26 mouse cellular contexts compared by ENCODE assay signal in genomic region chr10:13288296-13288695, GRCm38 (mm10).
"Had no signal": no experiment of that assay in that cellular context is flagged by ENCODE, and none has a peak within 500 bp of the region (broad histone marks: within the 10 kb centered on the region; RNA-seq: fewer than 3 reads in every experiment).

No protein-coding gene starts in this region.

- H3K9me3 ChIP-seq: heart, embryonic 10.5 days; heart, embryonic 12.5 days; heart, embryonic 15.5 days; hindbrain, embryonic 13.5 days; hindbrain, embryonic 15.5 days; kidney, embryonic 15.5 days; limb, embryonic 10.5 days; limb, embryonic 12.5 days; liver, embryonic 13.5 days; liver, embryonic 15.5 days had no signal

- H3K4me2 ChIP-seq: heart, embryonic 12.5 days; heart, embryonic 15.5 days; hindbrain, embryonic 13.5 days; hindbrain, embryonic 15.5 days; kidney, embryonic 15.5 days; limb, embryonic 12.5 days; liver, embryonic 11.5 days; liver, embryonic 13.5 days; liver, embryonic 15.5 days had no signal

- H3K36me3 ChIP-seq: hindbrain, embryonic 13.5 days; hindbrain, embryonic 15.5 days; liver, embryonic 13.5 days; liver, embryonic 15.5 days had no signal

- H3K27me3 ChIP-seq: heart, embryonic 12.5 days; heart, embryonic 15.5 days; hindbrain, embryonic 13.5 days; hindbrain, embryonic 15.5 days; kidney, embryonic 15.5 days; limb, embryonic 12.5 days; liver, embryonic 13.5 days; liver, embryonic 15.5 days had no signal

- H3K9ac ChIP-seq: heart, embryonic 12.5 days; heart, embryonic 15.5 days; hindbrain, embryonic 13.5 days; hindbrain, embryonic 15.5 days; kidney, embryonic 15.5 days; limb, embryonic 12.5 days; liver, embryonic 13.5 days; liver, embryonic 15.5 days had no signal

- ATAC-seq: hindbrain, postnatal 0 days; intestine, embryonic 16.5 days had no signal

- DNase-seq: gastrocnemius, postnatal 14 days; gastrocnemius, postnatal 36 days; heart, adult 18-20 months; heart, postnatal 36 days; kidney, adult 11 months; kidney, adult 2 months; kidney, adult 9 months; kidney, postnatal 14 days; kidney, postnatal 36 days; layer of hippocampus, adult 9-11 months; layer of hippocampus, postnatal 36 days; liver; liver, embryonic 13.5 days had no signal

- H3K27ac ChIP-seq: heart, embryonic 10.5 days; heart, embryonic 15.5 days; hindbrain, embryonic 13.5 days; hindbrain, embryonic 15.5 days; hindbrain, postnatal 0 days; kidney, embryonic 15.5 days; kidney, postnatal 0 days; limb, embryonic 10.5 days; limb, embryonic 12.5 days; liver, embryonic 13.5 days; liver, embryonic 15.5 days had no signal

- H3K4me1 ChIP-seq: hindbrain, embryonic 15.5 days; kidney, embryonic 15.5 days; liver, embryonic 13.5 days; liver, embryonic 15.5 days had no signal

- H3K4me3 ChIP-seq: heart, embryonic 10.5 days; heart, embryonic 12.5 days; heart, embryonic 15.5 days; hindbrain, embryonic 13.5 days; hindbrain, embryonic 15.5 days; kidney, embryonic 15.5 days; limb, embryonic 10.5 days; limb, embryonic 12.5 days; liver, embryonic 13.5 days; liver, embryonic 15.5 days had no signal
